Mouse (Mus musculus): ENCODE data around the gene Gsk3b.

DNA sequence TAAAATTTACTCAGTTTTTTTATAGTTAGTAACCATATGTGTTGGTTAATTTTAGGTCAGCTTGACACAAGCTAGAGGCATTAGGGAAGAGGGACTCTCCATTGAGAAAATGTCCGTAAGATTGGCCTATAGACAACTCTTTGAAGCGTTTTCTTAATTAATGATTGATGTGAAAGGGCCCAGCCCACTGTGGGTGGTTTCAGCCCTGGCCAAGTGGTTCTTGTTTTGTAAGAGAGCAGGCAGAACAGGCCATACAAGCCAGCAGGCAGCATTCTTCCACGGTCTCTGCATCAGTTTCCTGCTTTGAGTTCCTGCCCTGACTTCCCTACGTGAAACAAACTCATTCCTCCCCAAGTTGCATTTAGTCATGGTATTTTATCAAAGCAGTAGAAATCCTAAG lies 90.3 kb downstream of the Gsk3b start:
- TF ChIP-seq CTCF (IDR thresholded peaks at IDR 0.05; ENCODE audit: low read depth) (no peak), EP300 (IDR thresholded peaks at IDR 0.05; ENCODE audit: low read depth) (no peak)

Measured in heart, postnatal 0 days (tissue).